Mouse (Mus musculus): Measurements from ENCODE around the gene Cyp19a1.

DNA sequence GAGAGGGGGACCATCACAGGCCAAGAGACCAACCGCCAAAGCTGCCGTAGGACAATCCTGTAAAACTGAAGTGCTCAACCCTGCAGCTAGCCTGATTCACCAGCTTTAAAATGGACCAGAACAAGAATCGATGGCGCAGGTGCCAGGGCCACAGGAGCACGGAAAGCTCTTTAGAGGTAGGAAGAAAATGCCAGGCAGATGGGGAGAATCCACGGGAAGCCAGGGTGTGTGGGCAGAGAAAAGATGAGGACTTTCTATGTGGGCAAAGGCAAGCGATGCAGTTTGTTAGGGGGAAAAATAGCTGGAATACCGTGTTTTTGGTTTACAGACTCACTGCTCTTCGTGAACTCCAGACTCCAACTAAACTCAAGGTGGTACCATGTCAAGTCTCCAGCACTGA is 53.0 kb downstream of the Cyp19a1 start:
- TF ChIP-seq CTCF (IDR thresholded peaks at IDR 0.05; ENCODE audit: extremely low read depth, insufficient read depth, insufficient read length, insufficient replicate concordance) (no peak), POLR2A (IDR thresholded peaks at IDR 0.05; ENCODE audit: low read depth, low read length) (no peak)

Measured in spleen, adult 2 months (tissue).